Mouse (Mus musculus) neural tube, embryonic 11.5 days (tissue): ENCODE measurements around the gene Erlin1. TPM values are rescaled to one million over a fixed set of nuclear protein-coding genes. Genes with fewer than 3 reads are reported as not detected.

Experiments used
- ATAC-seq: fragments of 200-750 bp; cut with Nextera tagmentation; 2 replicates; pipeline ENCODE4 v1.8.0; 2017; ENCODE audit warnings: moderate number of reproducible peaks, mild to moderate bottlenecking, moderate TSS enrichment, moderate library complexity; ENCODE audit not compliant: insufficient read depth, low FRiP score, low TSS enrichment
- DNase-seq: peaks from one replicate; pipeline ENCODE4 v3.0.0-alpha.2; 2015; ENCODE audit warnings: low spot score
- H3K27ac ChIP-seq: fragments of 300-500 bp; sonication (generic); 2 replicates; pipeline ENCODE4 v1.5.1; 2014; ENCODE audit warnings: low read depth, mild to moderate bottlenecking, low read length
- H3K27me3 ChIP-seq: fragments of 300-500 bp; sonication (generic); 2 replicates; pipeline ENCODE4 v1.6.1; 2014; ENCODE audit warnings: mild to moderate bottlenecking, low read length, mixed read lengths; ENCODE audit not compliant: control insufficient read depth, insufficient read depth
- H3K36me3 ChIP-seq: fragments of 300-500 bp; sonication (generic); 2 replicates; pipeline ENCODE4 v1.6.1; 2014; ENCODE audit warnings: mild to moderate bottlenecking, low read length, moderate library complexity, mixed read lengths; ENCODE audit not compliant: control insufficient read depth, insufficient read depth
- H3K4me1 ChIP-seq: fragments of 300-500 bp; sonication (generic); 2 replicates; pipeline ENCODE4 v1.6.1; 2014; ENCODE audit warnings: low read length, mixed read lengths; ENCODE audit not compliant: control insufficient read depth, insufficient read depth
- H3K4me2 ChIP-seq: fragments of 300-500 bp; sonication (generic); 2 replicates; pipeline ENCODE4 v1.6.1; 2014; ENCODE audit warnings: low read depth, mild to moderate bottlenecking, moderate library complexity
- H3K4me3 ChIP-seq: fragments of 300-500 bp; sonication (generic); 2 replicates; pipeline ENCODE4 v1.5.1; 2014; ENCODE audit warnings: low read depth, low read length
- H3K9ac ChIP-seq: fragments of 300-500 bp; sonication (generic); 2 replicates; pipeline ENCODE4 v1.6.1; 2014; ENCODE audit warnings: mild to moderate bottlenecking, low read length
- H3K9me3 ChIP-seq: fragments of 300-500 bp; sonication (generic); 2 replicates; pipeline ENCODE4 v1.6.1; 2016; ENCODE audit warnings: low read length; ENCODE audit not compliant: control insufficient read depth
- WGBS: fragments of 180-500 bp; shearing (Covaris S2); extraction: QIAGEN DNeasy Blood & Tissue Kit; methylation state at CpG from one replicate; pipeline ENCODE4 v1.1.7; 2014; 5-methylcytosine and 5-hydroxymethylcytosine counted together
- polyA plus RNA-seq: library from polyadenylated mRNA; unstranded; fragments of >200 nt; fragmentation: Nextera tagmentation; extraction: Ambion mirVana; gene quantifications from 2 replicates; pipeline ENCODE4 v1.2.1, GENCODE M21; 2014

Erlin1 gene
- 18.7 and 19.1 TPM in 2 replicates for polyA plus RNA-seq

DNA sequence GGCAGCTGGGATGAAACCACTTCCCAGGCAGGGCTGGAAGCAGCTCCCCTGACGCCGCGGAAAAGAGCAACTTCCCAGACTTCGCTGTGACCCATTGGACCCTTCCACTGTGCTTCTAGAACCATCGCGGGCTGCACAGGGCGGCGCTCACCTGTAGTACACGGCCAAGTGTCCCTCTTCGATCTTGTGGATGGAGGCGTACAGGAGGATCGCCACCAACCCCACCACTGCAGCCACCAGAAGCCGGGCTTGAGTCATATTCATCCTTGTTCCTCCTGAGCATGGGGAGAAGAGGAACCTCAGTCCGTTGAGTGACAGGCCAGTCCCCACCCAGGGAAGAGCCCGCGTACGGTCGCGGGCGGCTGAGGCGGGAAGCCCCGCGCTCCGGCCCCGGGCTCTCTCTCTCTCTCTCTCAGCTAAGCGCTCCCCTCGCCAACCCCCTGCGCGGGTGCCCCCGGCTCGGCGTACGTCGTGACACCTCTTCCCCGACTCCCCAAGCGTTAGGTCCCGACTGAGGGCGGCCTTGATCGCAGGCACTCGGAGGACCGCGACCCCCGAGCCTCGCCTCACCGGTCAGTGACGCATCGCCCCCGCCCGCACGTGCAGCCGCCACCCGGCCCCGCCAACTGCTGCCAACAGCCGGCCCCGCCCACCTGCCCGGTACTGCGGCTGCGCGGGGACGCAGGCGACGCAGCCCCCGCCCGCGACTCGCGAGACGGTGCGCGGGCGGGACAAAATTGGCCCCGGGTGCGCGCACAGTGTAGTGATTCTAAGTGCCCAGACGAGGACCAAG, at the start of gene Erlin1:
Gene Erlin1, minus strand, starts transcription at position 665 of the 793 bp plus-strand sequence.
- peak; percentile 87 for ATAC-seq
- DNase-seq = peak; percentile 90
- Histone ChIP-seq H3K9me3 (no peaks in the 10 kb centered on the region), H3K4me1 (no peaks in the 10 kb centered on the region), H3K4me3 (peak within 1 kb of the TSS; percentile 57), H3K36me3 (no peaks in the 10 kb centered on the region), H3K27me3 (no peaks in the 10 kb centered on the region), H3K27ac (no peak within 1 kb of the TSS), H3K4me2 (peak within 1 kb of the TSS; percentile 84), H3K9ac (peak within 1 kb of the TSS; percentile 70)
- under 1% methylated on average over 67 of the region's 75 CpGs for WGBS

GRCm38 (mm10) chr19:44117793-44118192, 48.2 kb upstream of the Erlin1 start:
- peaks cover 14% of the 10 kb centered on the region for H3K36me3 ChIP-seq
- no peak overlapping the region for H3K27ac ChIP-seq

DNA sequence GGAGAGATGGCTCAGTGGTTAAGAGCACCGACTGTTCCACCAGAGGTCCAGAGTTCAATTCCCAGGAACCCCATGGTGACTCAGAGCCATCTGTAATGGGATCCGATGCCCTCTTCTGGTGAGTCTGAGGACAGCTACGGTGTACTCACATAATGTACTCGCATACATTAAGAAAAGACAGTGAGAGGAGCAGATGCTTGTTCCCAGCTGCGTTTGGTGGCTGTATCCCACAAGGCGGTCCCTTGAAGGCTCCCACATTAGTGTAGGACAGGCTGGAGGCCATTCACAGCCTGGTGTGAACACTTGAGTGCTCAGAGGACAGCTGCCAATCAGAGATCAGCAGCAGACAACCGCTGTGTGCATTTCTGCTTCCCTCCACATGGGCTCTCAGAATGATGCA, 42.1 kb upstream of the Erlin1 start:
- ATAC-seq (0 out of 2 replicates have a peak, but pooled peaks have one; percentile 39), DNase-seq (peak; percentile 40)
- H3K36me3 ChIP-seq = peaks cover 11% of the 10 kb centered on the region
- no peak overlapping the region for H3K4me3 ChIP-seq
- no peak overlapping the region for H3K4me2 ChIP-seq
- WGBS = 65% methylated on average over 7 of the region's 7 CpGs
- H3K9me3 ChIP-seq = no peaks in the 10 kb centered on the region
- H3K4me1 ChIP-seq = no peaks in the 10 kb centered on the region
- H3K27me3 ChIP-seq = no peaks in the 10 kb centered on the region
- no peak overlapping the region for H3K9ac ChIP-seq
- no peak overlapping the region for H3K27ac ChIP-seq

More at GRCm38 (mm10) chr19:44117793-44118192, 48.2 kb upstream of the Erlin1 start:
- no peaks in the 10 kb centered on the region for H3K9me3 ChIP-seq
- no peak overlapping the region for H3K4me2 ChIP-seq
- no peaks in the 10 kb centered on the region for H3K4me1 ChIP-seq
- DNase-seq (no peak), ATAC-seq (no peak)
- no peak overlapping the region for H3K9ac ChIP-seq
- no peak overlapping the region for H3K4me3 ChIP-seq
- H3K27me3 ChIP-seq = no peaks in the 10 kb centered on the region

GRCm38 (mm10) chr19:44110356-44110755, 40.8 kb upstream of the Erlin1 start:
- H3K9ac ChIP-seq = no peak overlapping the region
- 92% methylated on average over 9 of the region's 9 CpGs for WGBS
- no peak for ATAC-seq
- H3K4me1 ChIP-seq = 0 out of 2 replicates have a peak, but pooled peaks cover 2% of the 10 kb centered on the region
- no peaks in the 10 kb centered on the region for H3K9me3 ChIP-seq
- no peak overlapping the region for H3K4me3 ChIP-seq
- no peak overlapping the region for H3K4me2 ChIP-seq
- H3K27ac ChIP-seq = no peak overlapping the region
- no peak for DNase-seq
- no peaks in the 10 kb centered on the region for H3K27me3 ChIP-seq
- H3K36me3 ChIP-seq = peaks cover 11% of the 10 kb centered on the region

- Histone ChIP-seq H3K4me2 (no peak overlapping the region), H3K27ac (no peak overlapping the region), H3K9ac (no peak overlapping the region), H3K27me3 (no peaks in the 10 kb centered on the region), H3K4me3 (no peak overlapping the region), H3K9me3 (no peaks in the 10 kb centered on the region), H3K36me3 (peaks cover 11% of the 10 kb centered on the region), H3K4me1 (0 out of 2 replicates have a peak, but pooled peaks cover 2% of the 10 kb centered on the region)
- DNase-seq (no peak), ATAC-seq (no peak)
Measured at GRCm38 (mm10) chr19:44108996-44109395, 39.4 kb upstream of the Erlin1 start.

DNA sequence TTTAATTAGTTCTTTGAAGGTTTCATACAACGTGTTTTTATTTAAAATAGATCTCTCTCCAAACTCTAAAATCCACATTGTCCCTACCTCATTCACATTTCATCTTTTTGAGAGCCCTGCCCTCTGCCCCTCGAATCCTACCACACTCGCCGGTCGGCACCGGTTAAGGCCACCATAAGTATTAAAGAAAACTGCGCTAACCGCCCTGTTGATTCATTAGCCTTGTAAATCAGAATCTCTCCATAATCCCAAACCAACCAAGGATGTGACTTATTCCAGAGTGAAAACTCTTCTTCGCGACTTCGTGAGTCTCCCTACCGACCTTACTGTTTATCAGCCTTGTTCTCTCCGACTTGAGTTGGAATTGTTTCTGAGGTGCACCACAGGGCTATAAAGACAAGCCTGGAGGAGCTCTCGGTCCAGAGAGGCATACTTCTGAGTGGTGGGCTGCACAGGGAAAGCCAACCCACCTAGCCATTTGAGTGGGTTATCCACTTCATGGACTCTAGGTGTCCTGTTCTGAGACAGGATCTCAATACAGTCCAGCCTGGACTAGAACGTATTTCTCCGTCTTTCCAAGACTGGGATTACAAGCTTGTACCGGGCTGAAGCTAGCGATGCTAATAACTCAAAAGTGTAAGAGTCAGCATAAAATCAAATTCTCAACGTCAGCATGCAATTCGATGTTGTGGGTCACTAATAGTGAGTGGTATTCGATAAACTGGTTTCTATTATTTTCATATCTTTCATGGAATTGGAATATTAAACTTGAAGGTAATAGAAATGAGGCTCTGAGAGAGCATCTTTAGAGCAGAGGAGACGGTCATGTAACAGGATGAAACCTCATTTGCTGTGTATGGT, 38.3 kb upstream of the Erlin1 start:
- Histone ChIP-seq H3K4me2 (peak overlapping the region; percentile 89), H3K36me3 (peaks cover 5% of the 10 kb centered on the region), H3K27ac (no peak overlapping the region), H3K9ac (peak overlapping the region; percentile 41), H3K27me3 (no peaks in the 10 kb centered on the region), H3K4me1 (0 out of 2 replicates have a peak, but pooled peaks cover 2% of the 10 kb centered on the region), H3K4me3 (peak overlapping the region; percentile 99), H3K9me3 (no peaks in the 10 kb centered on the region)
- ATAC-seq = peak; percentile 42
- WGBS = 30% methylated on average over 22 of the region's 22 CpGs
- no peak for DNase-seq

- Histone ChIP-seq H3K4me2 (peak within 1 kb of the TSS; percentile 89), H3K27ac (0 out of 2 replicates have a peak within 1 kb of the TSS, but pooled peaks have one; percentile 58), H3K36me3 (peaks cover 5% of the 10 kb centered on the region), H3K9me3 (no peaks in the 10 kb centered on the region), H3K4me3 (peak within 1 kb of the TSS; percentile 99), H3K27me3 (no peaks in the 10 kb centered on the region), H3K4me1 (0 out of 2 replicates have a peak, but pooled peaks cover 2% of the 10 kb centered on the region), H3K9ac (peak within 1 kb of the TSS; percentile 94)
- DNase-seq = peak; percentile 96
- WGBS = 2% methylated on average over 64 of the region's 67 CpGs
- ATAC-seq = peak; percentile 98
Measured at GRCm38 (mm10) chr19:44106831-44107660, 37.5 kb upstream of the Erlin1 start, which contains the start of gene Chuk. Gene Chuk, minus strand, starts transcription at chr19:44107480.

DNA sequence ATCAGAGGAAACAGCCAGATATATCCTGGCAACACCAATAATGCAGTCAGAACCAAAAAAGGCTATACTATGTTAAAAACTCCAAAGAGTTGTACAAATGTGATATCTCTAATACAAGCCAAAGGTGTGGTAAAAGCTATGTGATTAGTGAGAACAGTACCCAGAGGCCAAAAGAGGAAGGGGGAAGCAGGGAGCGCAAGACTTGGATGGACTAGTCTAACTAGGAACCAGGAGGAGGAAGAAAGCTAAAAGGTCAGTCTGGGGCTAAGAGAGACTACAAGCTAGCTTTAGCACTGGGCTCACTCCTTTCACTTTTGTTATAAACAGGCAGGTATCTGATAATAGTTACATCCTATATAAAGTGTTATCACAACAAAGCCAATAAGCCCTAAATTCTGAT, 34.8 kb upstream of the Erlin1 start:
- DNase-seq = no peak
- WGBS = 92% methylated on average over 1 of the region's 1 CpGs
- no peak overlapping the region for H3K4me2 ChIP-seq

More for the DNA sequence above, 34.8 kb upstream of the Erlin1 start:
- Histone ChIP-seq H3K27me3 (no peaks in the 10 kb centered on the region), H3K36me3 (no peaks in the 10 kb centered on the region), H3K9ac (no peak overlapping the region), H3K4me3 (no peak overlapping the region), H3K4me1 (0 out of 2 replicates have a peak, but pooled peaks cover 2% of the 10 kb centered on the region), H3K9me3 (no peaks in the 10 kb centered on the region), H3K27ac (no peak overlapping the region)
- ATAC-seq = no peak
